Mouse (Mus musculus) midbrain, embryonic 13.5 days (tissue): ENCODE results near the gene Ap2a1. TPM values are rescaled to one million over a fixed set of nuclear protein-coding genes. Genes with fewer than 3 reads are reported as not detected.
A peak's percentile ranks its signal among the peaks of the same experiment; 100 is the strongest.

ENCODE experiments used
- ATAC-seq: fragments of 200-750 bp; cut with Nextera tagmentation; 2 replicates; pipeline ENCODE4 v1.8.0; 2017; ENCODE audit warnings: mild to moderate bottlenecking, moderate TSS enrichment, moderate library complexity
- H3K27ac ChIP-seq: fragments of 300-500 bp; sonication (generic); 2 replicates; pipeline ENCODE4 v1.5.1; 2015; ENCODE audit warnings: inconsistent platforms, mild to moderate bottlenecking, moderate library complexity
- H3K27me3 ChIP-seq: fragments of 300-500 bp; sonication (generic); 2 replicates; pipeline ENCODE4 v1.6.1; 2015; ENCODE audit warnings: mild to moderate bottlenecking, inconsistent platforms
- H3K36me3 ChIP-seq: fragments of 300-500 bp; sonication (generic); 2 replicates; pipeline ENCODE4 v1.6.1; 2015; ENCODE audit warnings: mild to moderate bottlenecking, inconsistent platforms
- H3K4me1 ChIP-seq: fragments of 300-500 bp; sonication (generic); replicated peaks from 2 replicates; pipeline ENCODE4 v1.6.1; 2015; ENCODE audit warnings: inconsistent platforms
- H3K4me2 ChIP-seq: fragments of 300-500 bp; sonication (generic); replicated peaks from 2 replicates; pipeline ENCODE4 v1.6.1; 2015; ENCODE audit warnings: moderate library complexity, mild to moderate bottlenecking, inconsistent platforms
- H3K4me3 ChIP-seq: fragments of 300-500 bp; sonication (generic); replicated peaks from 2 replicates; pipeline ENCODE4 v1.5.1; 2015; ENCODE audit warnings: mild to moderate bottlenecking, inconsistent platforms
- H3K9ac ChIP-seq: fragments of 300-500 bp; sonication (generic); replicated peaks from 2 replicates; pipeline ENCODE4 v1.6.1; 2015; ENCODE audit warnings: mild to moderate bottlenecking, inconsistent platforms
- H3K9me3 ChIP-seq: fragments of 300-500 bp; sonication (generic); 2 replicates; pipeline ENCODE4 v1.6.1; 2016; ENCODE audit warnings: mild to moderate bottlenecking, inconsistent platforms
- WGBS: fragments of 180-500 bp; shearing (Covaris S2); methylation state at CpG from one replicate; pipeline ENCODE4 v1.1.7; 2015; 5-methylcytosine and 5-hydroxymethylcytosine counted together
- polyA plus RNA-seq: library from polyadenylated mRNA; unstranded; fragments of >200 nt; fragmentation: Nextera tagmentation; extraction: Ambion mirVana; gene quantifications from 2 replicates; pipeline ENCODE4 v1.2.1, GENCODE M21; 2015

The Ap2a1 gene
- polyA plus RNA-seq, 1 experiment from 2014 or later, result 98.6 TPM

GRCm38 (mm10) chr7:44868919-44869696, 60.2 kb downstream of the Ap2a1 start:
- ATAC-seq, result peak; percentile 13
- no peaks in the 10 kb centered on the region for H3K27me3 ChIP-seq
- peak overlapping the region; percentile 96 for H3K4me2 ChIP-seq
- WGBS, result 1% methylated on average over 74 of the region's 108 CpGs
- H3K27ac ChIP-seq, result peak overlapping the region; percentile 100
- peaks cover 29% of the 10 kb centered on the region for H3K36me3 ChIP-seq
- peak overlapping the region; percentile 99 for H3K9ac ChIP-seq
- H3K9me3 ChIP-seq, result no peaks in the 10 kb centered on the region
- peak overlapping the region; percentile 85 for H3K4me3 ChIP-seq
- peaks cover 55% of the 10 kb centered on the region for H3K4me1 ChIP-seq

GRCm38 (mm10) chr7:44868465-44868864, 60.8 kb downstream of the Ap2a1 start:
- H3K4me2 ChIP-seq, result peak overlapping the region; percentile 96
- WGBS, result 6% methylated on average over 16 of the region's 16 CpGs
- H3K9ac ChIP-seq, result peak overlapping the region; percentile 99
- peaks cover 55% of the 10 kb centered on the region for H3K4me1 ChIP-seq
- H3K36me3 ChIP-seq, result peaks cover 36% of the 10 kb centered on the region
- H3K4me3 ChIP-seq, result peak overlapping the region; percentile 85
- no peaks in the 10 kb centered on the region for H3K9me3 ChIP-seq
- H3K27me3 ChIP-seq, result no peaks in the 10 kb centered on the region
- peak overlapping the region; percentile 100 for H3K27ac ChIP-seq
- no peak for ATAC-seq

GRCm38 (mm10) chr7:44867802-44868201, 61.5 kb downstream of the Ap2a1 start:
- peaks cover 42% of the 10 kb centered on the region for H3K36me3 ChIP-seq
- no peak overlapping the region for H3K27ac ChIP-seq
- 43% methylated on average over 9 of the region's 9 CpGs for WGBS
- no peaks in the 10 kb centered on the region for H3K9me3 ChIP-seq
- no peaks in the 10 kb centered on the region for H3K27me3 ChIP-seq
- H3K4me3 ChIP-seq, result peak overlapping the region; percentile 85
- H3K4me1 ChIP-seq, result peaks cover 55% of the 10 kb centered on the region
- no peak for ATAC-seq
- peak overlapping the region; percentile 96 for H3K4me2 ChIP-seq
- peak overlapping the region; percentile 99 for H3K9ac ChIP-seq

GRCm38 (mm10) chr7:44867010-44867702, 62.1 kb downstream of the Ap2a1 start:
- peak overlapping the region; percentile 99 for H3K9ac ChIP-seq
- H3K27me3 ChIP-seq, result no peaks in the 10 kb centered on the region
- H3K9me3 ChIP-seq, result no peaks in the 10 kb centered on the region
- H3K36me3 ChIP-seq, result peaks cover 49% of the 10 kb centered on the region
- ATAC-seq, result no peak
- H3K4me1 ChIP-seq, result peaks cover 55% of the 10 kb centered on the region
- peak overlapping the region; percentile 96 for H3K4me2 ChIP-seq
- WGBS, result 76% methylated on average over 19 of the region's 19 CpGs
- H3K4me3 ChIP-seq, result peak overlapping the region; percentile 85
- 0 out of 2 replicates have a peak overlapping the region, but pooled peaks have one; percentile 25 for H3K27ac ChIP-seq

GRCm38 (mm10) chr7:44866276-44867009, 62.9 kb downstream of the Ap2a1 start:
- H3K4me1 ChIP-seq, result peaks cover 57% of the 10 kb centered on the region
- peak overlapping the region; percentile 99 for H3K9ac ChIP-seq
- no peak for ATAC-seq

GRCm38 (mm10) chr7:44864595-44865542, 64.4 kb downstream of the Ap2a1 start:
- WGBS, result 84% methylated on average over 24 of the region's 24 CpGs
- H3K4me1 ChIP-seq, result peaks cover 56% of the 10 kb centered on the region
- H3K27ac ChIP-seq, result 0 out of 2 replicates have a peak overlapping the region, but pooled peaks have one; percentile 44
- no peaks in the 10 kb centered on the region for H3K9me3 ChIP-seq
- no peaks in the 10 kb centered on the region for H3K27me3 ChIP-seq
- H3K9ac ChIP-seq, result 0 out of 2 replicates have a peak overlapping the region, but pooled peaks have one; percentile 16
- peaks cover 64% of the 10 kb centered on the region for H3K36me3 ChIP-seq
- no peak for ATAC-seq
- peak overlapping the region; percentile 96; the same call in 1 of the 2 replicates for H3K4me2 ChIP-seq
- no peak overlapping the region for H3K4me3 ChIP-seq

More at GRCm38 (mm10) chr7:44866276-44867009, 62.9 kb downstream of the Ap2a1 start:
- peak overlapping the region; percentile 96 for H3K4me2 ChIP-seq
- H3K27me3 ChIP-seq, result no peaks in the 10 kb centered on the region
- no peaks in the 10 kb centered on the region for H3K9me3 ChIP-seq
- peak overlapping the region; percentile 25 for H3K27ac ChIP-seq
- peak overlapping the region; percentile 85 for H3K4me3 ChIP-seq
- H3K36me3 ChIP-seq, result peaks cover 56% of the 10 kb centered on the region
- 62% methylated on average over 15 of the region's 15 CpGs for WGBS

GRCm38 (mm10) chr7:44863982-44864494, 65.3 kb downstream of the Ap2a1 start:
- H3K36me3 ChIP-seq, result peaks cover 67% of the 10 kb centered on the region
- H3K4me1 ChIP-seq, result peaks cover 60% of the 10 kb centered on the region
- WGBS, result 86% methylated on average over 11 of the region's 11 CpGs

GRCm38 (mm10) chr7:44863210-44863609, 66.1 kb downstream of the Ap2a1 start:
- ATAC-seq, result no peak
- Histone ChIP-seq H3K4me2 (no peak overlapping the region), H3K9ac (no peak overlapping the region), H3K9me3 (no peaks in the 10 kb centered on the region), H3K4me3 (no peak overlapping the region), H3K36me3 (peaks cover 67% of the 10 kb centered on the region), H3K27ac (no peak overlapping the region), H3K27me3 (no peaks in the 10 kb centered on the region), H3K4me1 (peaks cover 63% of the 10 kb centered on the region)
- WGBS, result 90% methylated on average over 14 of the region's 14 CpGs

More at GRCm38 (mm10) chr7:44863982-44864494, 65.3 kb downstream of the Ap2a1 start:
- no peak overlapping the region; the same call in 1 of the 2 replicates for H3K4me3 ChIP-seq
- H3K9ac ChIP-seq, result no peak overlapping the region
- no peak overlapping the region for H3K27ac ChIP-seq
- ATAC-seq, result no peak
- H3K4me2 ChIP-seq, result no peak overlapping the region
- H3K9me3 ChIP-seq, result no peaks in the 10 kb centered on the region
- H3K27me3 ChIP-seq, result no peaks in the 10 kb centered on the region

GRCm38 (mm10) chr7:44862434-44862833, 66.9 kb downstream of the Ap2a1 start:
- no peak overlapping the region for H3K4me2 ChIP-seq
- H3K9me3 ChIP-seq, result no peaks in the 10 kb centered on the region
- H3K4me1 ChIP-seq, result peaks cover 63% of the 10 kb centered on the region
- H3K27ac ChIP-seq, result no peak overlapping the region
- no peak overlapping the region for H3K9ac ChIP-seq
- no peak for ATAC-seq
- peaks cover 67% of the 10 kb centered on the region for H3K36me3 ChIP-seq
- WGBS, result 83% methylated on average over 8 of the region's 8 CpGs
- H3K4me3 ChIP-seq, result no peak overlapping the region
- no peaks in the 10 kb centered on the region for H3K27me3 ChIP-seq

GRCm38 (mm10) chr7:44861429-44861816, 67.9 kb downstream of the Ap2a1 start:
- no peak for ATAC-seq
- no peaks in the 10 kb centered on the region for H3K27me3 ChIP-seq
- H3K9ac ChIP-seq, result no peak overlapping the region
- H3K36me3 ChIP-seq, result peaks cover 61% of the 10 kb centered on the region
- 80% methylated on average over 14 of the region's 14 CpGs for WGBS
- H3K27ac ChIP-seq, result peak overlapping the region; percentile 51; the same call in 1 of the 2 replicates
- peaks cover 57% of the 10 kb centered on the region for H3K4me1 ChIP-seq
- H3K4me3 ChIP-seq, result no peak overlapping the region
- H3K9me3 ChIP-seq, result no peaks in the 10 kb centered on the region
- H3K4me2 ChIP-seq, result no peak overlapping the region
